Mouse (Mus musculus): Measurements from ENCODE around the gene Mindy4.

Gene Mindy4

DNA sequence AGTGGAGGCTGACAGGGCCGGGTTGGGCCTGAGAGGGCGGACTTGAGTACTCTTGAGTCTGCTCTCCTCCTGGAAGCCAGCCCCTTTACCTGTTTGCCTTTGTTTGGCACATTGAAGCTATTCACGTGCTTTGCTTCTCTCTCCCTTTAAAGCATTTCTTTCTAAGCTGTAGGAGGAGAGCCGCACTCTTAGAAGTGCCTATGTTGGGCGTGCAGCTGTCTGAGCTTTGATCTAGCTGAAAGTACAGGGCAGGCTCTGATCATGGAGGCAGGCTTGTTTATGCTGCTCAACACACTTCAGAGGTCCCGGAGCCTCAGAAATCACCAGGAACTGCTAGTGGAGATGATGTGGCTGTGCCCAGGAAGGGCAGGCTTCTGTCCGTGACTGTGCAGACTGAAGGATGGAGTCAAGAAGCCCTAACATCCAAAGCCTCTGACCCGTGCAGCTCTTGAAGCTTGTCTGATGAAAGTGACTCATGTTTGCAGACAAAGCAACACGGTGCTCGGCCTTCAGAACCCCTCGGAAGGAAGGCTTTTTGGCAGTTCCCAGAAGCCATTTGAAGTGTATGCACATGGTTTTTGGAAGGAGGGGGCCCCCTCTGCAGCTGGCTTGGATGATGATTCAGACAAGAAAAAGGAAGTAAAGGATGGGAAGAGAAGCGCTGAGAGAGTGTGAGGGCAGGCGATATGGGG is 53.5 kb downstream of the Mindy4 start:
- no peak for DNase-seq (ENCODE audit: low spot score in 2 of 2)

DNA sequence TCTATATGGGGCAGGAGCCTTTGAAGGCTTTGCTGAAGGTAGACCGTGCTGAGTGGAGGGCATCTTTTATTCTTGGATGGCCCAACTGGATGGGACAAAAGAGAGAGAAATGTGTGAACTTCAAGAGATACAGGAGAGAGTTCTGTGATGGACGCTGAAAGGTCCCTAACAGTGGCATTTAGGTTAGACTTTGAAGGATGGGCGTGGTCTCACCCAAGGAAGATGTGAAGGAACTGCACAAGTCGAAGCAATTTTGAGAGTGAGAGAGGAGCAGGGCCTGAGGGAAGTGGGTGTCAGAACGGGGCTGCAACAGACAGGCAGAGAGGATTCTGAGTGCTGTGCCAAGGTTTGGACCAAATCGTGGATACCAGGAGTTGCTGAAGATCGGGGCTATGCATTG is 54.1 kb downstream of the Mindy4 start:
- DNase-seq (ENCODE audit: low spot score in 2 of 2) = no peak

DNA sequence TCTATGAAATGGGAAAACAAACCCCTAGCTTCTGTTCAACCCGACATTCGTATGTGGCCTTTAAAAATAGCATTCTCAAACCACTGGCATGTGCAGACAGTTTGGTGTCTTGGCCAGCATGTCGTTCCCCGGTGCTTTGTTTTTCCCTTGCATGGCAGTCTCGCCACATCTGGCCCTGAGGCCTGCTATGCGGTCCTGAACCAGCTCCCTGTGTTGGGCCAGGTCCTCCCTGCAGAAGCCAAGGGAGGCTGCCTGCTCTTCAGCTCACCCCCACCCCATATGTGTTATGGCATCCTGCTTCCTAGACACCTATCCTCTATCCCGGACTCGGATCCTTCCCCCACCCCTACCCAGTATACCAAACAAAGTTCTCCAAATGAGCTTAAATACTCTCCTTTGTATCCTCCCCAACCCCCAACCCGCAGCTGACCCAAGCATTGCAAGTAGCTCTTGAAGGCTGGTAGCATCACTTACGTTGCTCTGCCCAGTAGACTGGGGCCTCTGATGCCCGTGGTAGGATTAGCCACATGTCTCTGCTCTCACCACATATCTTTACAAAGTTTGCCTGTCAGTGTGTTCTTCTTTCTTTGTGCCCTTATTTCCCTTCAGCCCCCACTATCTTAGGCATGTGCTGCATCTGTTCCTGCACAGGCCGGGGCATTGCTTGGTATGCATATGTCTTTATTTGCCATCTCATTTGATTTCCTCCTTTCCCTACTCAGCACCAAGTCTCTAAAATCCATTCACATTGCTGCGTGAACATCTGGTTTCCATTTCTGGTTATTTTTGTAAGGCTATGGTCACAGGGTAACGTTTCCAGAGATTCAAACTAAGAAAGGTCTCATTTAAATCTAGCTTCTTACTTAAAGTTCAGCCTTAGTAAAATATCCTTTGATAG is 55.5 kb downstream of the Mindy4 start:
- DNase-seq (ENCODE audit: low spot score in 2 of 2) = no peak

DNA sequence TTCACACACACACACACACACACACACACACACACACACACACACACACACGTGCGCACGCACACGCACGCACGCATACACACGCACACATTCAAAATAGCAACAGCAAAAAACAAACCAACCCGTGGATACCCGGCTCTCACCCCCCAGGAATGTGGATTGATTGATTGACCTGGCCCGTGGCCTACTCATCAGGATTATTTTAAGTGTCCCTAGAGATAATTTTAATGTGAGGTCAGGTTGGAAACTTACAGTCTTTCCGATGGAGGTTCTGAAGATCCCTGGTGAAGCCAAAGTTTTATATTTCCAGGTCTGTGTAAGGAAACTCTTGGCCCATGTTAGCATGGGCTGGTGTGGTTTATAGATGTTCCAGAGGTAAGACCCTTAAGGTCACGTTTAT is 59.0 kb downstream of the Mindy4 start:
- no peak for DNase-seq (ENCODE audit: low spot score in 2 of 2)

DNA sequence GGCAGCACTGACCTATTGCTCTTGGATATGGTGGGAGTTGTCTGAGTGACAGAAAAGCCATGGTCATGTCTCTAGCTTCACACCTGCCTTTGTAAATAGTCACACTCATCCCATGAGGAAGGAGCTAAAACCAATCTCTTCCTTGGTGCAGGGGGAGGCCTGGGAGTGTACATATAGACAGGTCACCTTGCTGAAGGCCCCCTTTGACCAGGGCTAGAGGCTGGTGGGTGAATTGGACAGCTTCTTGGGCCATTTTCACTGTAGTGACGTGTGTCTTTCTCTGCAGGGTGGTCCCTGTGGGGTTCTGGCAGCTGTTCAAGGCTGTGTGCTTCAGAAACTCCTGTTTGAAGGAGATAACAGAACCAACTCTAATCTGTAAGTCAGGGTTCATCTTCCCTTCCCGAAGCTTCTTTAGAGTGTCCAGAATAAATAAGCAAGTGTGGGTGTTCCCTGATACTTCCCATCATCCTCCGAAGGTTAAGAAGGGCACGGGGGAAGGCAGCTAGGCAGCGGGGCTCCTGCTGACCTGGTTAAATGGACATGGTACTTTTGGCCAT is 60.4 kb downstream of the Mindy4 start:
- DNase-seq (ENCODE audit: low spot score in 2 of 2) = peak; percentile 34 to 70

DNA sequence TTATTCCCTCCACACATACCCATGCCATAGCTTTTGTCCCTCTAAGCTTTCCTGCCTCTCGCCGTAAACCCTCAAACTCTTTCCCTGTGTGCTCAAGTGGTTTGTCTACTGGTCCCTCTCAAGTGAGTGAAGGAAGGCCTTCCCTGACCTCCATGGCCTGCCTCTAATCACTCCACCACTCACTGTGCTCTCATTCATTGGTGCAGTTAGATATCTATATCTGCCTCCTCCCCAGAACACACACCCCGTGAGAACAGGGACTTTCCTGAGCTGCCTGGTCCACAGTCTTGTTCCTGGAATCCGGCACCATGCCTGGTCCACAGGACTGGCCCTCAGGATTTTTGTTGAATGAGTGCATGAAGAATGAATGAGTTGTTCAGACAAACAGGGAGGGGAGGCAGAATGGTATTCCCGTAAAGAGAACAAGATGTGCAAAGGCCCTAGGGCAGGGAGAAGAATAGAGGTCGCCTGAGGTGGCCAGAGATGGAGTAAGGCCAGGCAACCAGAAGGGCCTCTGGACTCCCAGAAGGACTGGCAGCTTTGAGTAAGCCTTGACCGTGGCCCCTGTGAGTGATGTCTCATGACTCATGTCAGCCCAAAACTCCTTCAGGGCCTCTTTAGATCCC is 61.7 kb downstream of the Mindy4 start:
- peak; percentile 22 to 56 for DNase-seq (ENCODE audit: low spot score in 2 of 2)

DNA sequence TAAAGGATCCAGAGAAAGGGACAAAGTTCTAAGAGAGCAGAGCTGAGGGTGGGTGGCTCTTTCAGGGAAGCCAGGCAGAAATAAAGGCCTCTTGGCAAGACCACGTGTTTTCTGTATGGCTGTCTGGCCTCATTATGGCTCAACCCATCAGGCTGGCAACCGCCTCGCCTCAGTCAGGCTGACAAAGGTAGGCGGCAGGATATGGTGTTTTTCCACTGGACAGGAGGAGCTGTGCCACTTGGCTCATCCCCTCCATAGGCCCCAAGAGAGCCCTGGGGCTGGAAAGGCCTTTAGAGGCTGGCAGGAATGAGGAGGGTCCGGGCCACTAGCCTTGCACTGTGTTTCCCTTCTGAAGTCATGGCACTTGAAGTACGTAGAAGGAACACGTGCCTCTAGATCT is 69.8 kb downstream of the Mindy4 start:
- no peak for DNase-seq (ENCODE audit: low spot score in 2 of 2)

DNA sequence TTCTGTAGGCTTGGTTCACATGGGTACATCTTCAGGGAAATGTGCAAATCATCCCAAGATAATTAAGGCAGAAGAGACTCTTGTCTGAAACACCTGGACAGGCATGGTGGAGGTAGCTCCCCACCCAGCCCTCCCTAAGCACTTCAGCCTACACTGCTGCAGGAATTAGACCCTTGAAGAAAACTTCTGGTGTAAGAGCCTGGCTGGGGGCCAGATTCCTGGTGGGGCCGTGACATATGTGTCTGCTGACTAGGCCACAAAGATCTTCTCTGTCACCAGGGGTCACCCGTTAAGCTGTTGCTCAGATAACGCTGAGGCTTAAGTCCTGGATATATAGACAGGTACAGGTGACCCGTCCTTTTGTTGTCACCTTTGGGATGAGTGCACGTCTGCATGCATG is 70.3 kb downstream of the Mindy4 start:
- DNase-seq (ENCODE audit: low spot score in 2 of 2) = no peak

DNA sequence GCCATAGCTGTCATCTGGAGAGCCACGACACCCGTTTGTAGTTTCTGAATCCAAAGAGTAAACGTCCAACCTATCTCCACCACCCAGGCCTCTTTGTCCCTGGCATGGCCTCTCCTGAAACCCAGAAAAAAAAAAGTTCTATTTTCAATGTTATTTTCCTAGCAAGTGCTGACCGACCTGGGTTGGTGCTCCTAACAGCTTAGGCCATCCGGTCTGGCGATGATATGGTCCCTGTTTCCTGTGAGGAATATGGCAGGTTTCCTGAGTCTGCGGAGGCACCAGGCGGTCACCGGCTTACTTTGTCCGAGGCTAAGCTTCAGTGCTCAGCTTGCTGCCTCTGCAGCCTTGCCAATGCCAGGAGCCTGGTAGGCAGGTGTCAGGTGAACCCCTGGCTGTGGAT is 71.8 kb downstream of the Mindy4 start:
- no peak for DNase-seq (ENCODE audit: low spot score in 2 of 2)

DNA sequence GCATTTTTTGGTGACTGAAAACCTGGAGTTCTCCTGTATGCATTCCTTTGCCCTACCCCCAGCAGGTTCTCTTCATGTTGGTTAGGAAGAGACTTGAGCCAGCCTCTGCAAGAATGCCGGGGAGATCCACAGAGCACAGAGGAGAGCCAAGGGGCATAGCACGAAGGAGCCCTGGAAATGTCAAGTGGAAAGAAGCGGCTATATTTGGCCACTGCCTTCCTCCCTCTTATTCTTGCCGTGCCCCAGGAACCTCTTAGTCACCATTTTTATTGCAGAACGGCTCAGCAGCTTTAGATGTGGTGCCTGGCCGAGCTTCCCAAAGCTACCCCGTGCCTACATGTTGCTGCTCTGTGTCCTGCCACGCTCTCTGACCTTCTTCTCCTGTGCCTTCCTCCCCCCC is 72.6 kb downstream of the Mindy4 start:
- DNase-seq (ENCODE audit: low spot score in 2 of 2) = no peak

DNA sequence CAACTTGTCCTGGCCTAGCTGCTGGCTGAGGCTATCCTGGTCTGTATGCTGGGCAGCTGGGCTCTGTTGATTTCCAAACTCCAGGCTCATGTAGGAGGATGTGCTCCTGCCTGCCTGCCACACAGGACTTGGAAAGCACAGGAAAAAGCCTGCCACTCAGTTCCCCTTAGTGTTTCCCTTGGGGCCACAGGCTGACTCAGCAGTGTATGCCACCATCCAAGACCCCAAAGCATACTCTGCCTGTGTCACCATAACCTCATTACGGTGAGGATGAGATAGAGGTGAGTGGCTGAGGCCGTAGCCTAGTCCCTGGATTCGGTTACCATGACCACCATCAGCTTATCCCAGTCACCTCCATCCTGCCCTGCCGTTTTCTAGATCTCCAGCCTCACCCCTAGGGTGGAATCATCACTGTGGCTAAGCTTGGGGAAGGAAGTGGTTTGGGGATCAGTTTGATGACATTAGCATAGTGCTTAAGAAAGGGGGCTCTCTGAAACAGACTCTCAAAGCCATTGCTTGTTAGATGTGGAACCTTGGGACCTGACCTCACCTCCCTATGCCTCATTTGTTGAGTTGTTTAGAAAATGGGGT is 73.6 kb downstream of the Mindy4 start:
- no peak for DNase-seq (ENCODE audit: low spot score in 2 of 2)

DNA sequence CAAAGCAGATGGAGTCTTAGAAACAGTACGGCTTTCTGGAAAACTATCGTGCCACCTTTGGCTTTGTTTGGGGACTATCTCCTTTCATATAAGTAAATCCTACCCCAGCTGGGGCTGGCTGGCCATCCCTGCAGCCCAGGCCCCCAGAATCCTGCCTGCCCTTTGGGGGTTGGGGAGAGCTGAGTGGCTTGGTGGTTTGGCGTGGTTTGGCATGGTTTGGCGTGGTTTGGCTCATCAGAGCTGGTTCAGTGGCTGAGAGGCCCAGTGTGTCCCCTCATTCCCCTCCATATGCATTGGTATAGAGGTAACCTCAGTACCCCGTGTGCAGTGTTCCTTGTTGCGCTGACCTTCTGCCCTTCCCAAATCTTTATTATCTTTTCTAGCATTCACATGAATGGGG is 74.9 kb downstream of the Mindy4 start:
- DNase-seq (ENCODE audit: low spot score in 2 of 2) = no peak

DNA sequence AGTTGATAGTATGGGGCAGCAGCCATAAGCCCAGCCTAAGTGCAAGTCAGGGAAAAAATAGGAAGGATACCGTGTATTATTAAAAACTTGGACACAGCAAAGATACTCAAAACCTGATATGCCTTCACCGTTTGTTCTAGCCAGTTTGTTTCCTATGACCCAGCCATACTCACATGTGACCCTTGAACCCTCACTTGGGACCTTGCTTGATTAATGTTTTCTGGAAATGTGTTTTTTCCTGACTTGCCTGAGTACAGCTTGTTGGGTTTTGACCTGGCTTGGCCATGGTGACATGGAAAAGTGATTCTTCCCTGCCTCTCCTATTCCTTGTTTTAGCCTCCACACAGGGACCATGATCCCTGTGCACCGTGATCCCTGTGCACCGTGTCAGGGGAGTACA is 75.3 kb downstream of the Mindy4 start:
- DNase-seq (ENCODE audit: low spot score in 2 of 2) = no peak

DNA sequence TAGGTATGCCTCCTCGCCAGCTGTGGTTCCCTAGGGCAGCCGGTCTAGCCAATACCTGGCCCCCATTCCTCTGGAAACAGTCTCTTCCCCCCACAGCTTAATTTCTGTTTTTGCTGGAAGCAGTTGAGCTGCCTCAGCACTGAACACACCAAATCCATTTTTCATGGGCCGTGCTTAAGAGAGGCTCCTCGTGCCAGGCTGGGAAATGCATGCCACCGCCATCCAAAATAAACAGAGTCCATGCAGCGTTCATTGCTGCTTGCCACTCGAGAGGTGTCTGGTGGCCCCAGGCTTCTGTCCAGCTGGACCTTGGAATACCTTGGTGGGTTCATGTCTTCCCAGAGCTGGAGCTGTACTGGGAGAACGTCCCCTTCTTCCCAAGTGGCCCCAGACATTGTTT is 77.8 kb downstream of the Mindy4 start:
- DNase-seq (ENCODE audit: low spot score in 2 of 2) = no peak

DNA sequence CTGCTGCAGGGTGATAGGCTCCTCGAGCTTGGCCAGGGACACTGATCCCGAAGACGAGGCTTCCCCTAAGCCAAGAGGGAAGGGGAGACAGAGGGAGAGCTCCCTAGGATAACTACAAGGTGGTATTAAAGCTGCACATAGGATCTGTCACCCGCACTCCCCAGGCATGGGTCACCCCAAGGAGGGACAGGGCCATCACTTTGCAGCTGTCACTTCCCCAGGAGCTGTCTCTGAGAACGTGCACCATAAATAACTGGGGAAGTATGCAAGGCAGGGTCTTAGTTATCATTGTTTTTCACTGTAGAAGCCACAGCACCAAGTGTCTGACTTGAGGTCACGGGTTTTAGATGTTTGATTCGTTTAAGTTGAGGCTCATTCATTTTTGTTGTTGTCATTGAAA is 78.5 kb downstream of the Mindy4 start:
- DNase-seq (ENCODE audit: low spot score in 2 of 2) = no peak

DNA sequence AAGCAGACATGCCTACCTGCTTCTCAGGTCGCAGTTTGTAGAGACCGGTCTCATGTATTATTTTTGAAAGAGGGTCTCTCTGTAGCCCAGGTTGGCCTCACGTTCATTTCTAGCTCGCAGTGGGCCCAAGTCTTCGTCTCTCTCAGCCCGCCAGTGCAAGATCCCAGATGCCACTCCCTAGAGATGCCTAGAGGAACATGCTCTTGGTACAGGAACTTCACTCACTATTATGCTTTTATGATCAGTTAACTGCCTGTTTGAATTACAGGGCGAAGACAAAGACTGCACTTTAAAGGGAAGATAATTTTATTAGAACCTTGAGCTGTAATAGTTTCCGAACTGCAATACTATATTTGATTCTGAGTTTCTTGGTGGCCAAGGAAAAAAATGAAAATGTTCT is 79.2 kb downstream of the Mindy4 start:
- no peak for DNase-seq (ENCODE audit: low spot score in 2 of 2)

DNA sequence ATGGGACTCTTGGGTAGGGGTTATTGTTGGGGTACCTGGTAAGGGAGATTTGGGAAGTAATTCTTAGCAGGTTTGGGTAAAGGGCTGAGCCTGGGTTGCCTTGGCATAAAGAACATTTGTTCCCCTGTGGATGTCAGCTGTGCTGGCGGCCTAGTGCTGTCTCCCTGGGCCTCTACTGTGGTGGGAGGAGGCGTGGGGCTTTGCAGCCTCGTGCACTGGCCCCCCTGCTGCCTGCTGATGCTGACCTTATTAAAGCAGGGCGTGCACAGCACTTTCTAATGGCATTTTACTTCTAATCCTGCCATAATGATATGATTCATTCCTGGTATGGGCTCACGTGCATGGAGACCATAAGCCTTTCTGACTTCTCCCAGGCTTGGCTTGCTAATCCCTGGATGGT is 82.0 kb downstream of the Mindy4 start:
- no peak for DNase-seq (ENCODE audit: low spot score in 2 of 2)

DNA sequence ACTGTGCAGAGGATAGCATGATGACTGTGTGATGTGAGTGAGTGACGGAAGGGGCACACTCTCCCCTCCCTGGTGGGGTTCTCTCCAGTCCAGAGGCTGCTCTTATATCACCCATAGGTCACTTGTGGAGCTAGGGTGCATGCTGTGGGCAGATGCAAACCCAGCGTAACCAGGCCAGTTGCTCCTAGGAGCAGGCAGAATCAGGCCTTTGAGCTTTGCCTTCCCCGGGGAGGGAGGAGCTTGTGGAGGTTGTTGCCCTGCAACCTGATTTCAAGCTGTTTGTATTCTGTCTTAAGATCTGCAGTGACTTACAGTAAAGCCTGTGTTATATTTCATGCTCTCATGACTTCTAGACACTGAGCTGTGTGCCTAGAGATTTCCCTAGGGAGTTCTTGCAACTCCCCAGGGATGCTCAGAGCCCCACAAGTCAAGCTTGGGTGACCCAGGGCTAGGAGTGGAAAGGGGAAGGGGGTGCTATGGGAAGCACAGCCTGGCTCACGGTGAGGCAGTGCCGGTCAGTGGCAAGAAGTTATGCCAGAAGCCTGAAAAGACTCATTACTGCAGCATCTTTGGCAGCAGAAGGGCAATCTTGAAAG is 84.9 kb downstream of the Mindy4 start:
- no peak for DNase-seq (ENCODE audit: low spot score in 2 of 2)

DNA sequence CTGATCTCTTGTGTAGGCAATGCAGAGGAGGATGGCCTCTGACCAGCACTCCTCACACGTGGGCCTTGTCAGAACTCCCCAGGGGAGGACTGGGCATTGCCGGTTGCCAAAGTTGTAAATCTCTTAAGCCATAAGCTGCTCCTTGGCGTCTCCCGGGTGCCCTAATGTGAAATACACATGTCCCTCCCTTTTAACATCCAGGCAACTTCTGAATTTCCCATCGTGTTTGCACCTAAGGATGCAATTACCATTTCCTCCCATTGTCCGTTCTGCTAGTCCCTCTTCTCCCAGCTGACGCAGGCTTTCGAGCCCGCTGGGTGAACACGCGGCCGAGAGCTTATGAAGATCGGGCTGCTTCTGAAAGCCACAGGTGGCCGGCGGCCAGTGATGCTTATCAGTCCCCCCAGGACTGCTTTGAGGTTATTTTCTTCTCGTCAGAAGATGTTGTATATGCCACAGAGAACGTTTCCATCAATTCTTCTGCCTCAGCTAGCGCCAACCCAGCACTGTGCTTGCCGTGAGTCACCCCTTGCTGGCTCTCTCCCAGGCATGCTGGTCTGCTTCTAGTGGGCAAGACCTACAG is 91.5 kb downstream of the Mindy4 start:
- peak in 1 of 2 experiments; percentile 13 for DNase-seq (ENCODE audit: low spot score in 2 of 2)

DNA sequence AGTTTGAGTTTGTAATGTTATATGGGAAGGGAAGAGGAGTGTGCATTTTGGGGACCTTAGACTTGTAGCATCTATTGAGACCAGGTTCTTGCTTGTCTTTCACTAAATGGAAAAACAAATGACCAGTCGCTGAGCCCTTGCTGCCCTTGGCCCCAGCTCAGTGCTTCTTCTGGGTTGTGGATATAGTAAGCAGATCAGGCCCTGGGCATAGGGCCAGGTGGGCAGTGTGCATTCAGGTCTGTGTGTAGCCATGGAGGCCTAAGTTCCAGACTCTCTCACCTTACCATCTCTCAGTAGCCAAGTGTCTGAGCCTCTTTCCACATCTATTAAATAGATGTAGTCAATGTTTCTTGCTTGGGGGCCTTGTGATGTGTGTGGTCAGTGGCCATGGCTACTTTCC is 92.1 kb downstream of the Mindy4 start:
- DNase-seq (ENCODE audit: low spot score in 2 of 2) = no peak

DNA sequence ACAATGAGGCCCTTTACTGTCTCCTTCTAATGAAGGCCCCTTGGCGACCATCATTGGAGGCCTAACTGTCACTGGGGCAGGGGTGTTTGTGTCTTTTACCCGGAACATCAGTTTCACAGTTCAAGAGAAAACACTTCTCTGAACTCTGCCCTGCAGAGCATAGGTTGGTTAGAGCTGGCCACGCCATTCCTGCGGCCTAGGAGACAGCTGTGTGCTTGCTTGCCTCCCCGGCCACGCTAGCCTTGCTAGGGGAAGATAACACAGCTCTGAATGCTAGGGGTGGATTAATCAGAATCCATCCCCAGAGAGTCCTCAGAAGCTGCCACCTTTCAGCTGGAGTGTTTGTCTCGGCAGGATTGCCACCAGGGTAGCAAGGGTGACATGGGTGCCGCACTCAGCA is 96.3 kb downstream of the Mindy4 start:
- DNase-seq (ENCODE audit: low spot score in 2 of 2) = no peak

Measured in spleen, postnatal 36 days (tissue).